Mouse (Mus musculus) CD4-positive, CD25-positive, alpha-beta regulatory T cell (primary cell): ENCODE measurements around the gene Tmem198. TPM values are rescaled to one million over a fixed set of nuclear protein-coding genes. Genes with fewer than 3 reads are reported as not detected.

Experiments
- polyA plus RNA-seq: library from polyadenylated mRNA; unstranded; fragments of 100-300 nt; shearing (Covaris generic); gene quantifications from one replicate; pipeline ENCODE4 v1.2.1, GENCODE M21; 2017

Gene Tmem198
- polyA plus RNA-seq: 1.5 TPM

GRCm38 (mm10) chr1:75478916-75479634 lies at the start of gene Tmem198, which contains the start of gene Chpf:
Gene Tmem198 (plus strand): TSS chr1:75479532.
Gene Chpf (minus strand): TSS chr1:75479307.

DNA sequence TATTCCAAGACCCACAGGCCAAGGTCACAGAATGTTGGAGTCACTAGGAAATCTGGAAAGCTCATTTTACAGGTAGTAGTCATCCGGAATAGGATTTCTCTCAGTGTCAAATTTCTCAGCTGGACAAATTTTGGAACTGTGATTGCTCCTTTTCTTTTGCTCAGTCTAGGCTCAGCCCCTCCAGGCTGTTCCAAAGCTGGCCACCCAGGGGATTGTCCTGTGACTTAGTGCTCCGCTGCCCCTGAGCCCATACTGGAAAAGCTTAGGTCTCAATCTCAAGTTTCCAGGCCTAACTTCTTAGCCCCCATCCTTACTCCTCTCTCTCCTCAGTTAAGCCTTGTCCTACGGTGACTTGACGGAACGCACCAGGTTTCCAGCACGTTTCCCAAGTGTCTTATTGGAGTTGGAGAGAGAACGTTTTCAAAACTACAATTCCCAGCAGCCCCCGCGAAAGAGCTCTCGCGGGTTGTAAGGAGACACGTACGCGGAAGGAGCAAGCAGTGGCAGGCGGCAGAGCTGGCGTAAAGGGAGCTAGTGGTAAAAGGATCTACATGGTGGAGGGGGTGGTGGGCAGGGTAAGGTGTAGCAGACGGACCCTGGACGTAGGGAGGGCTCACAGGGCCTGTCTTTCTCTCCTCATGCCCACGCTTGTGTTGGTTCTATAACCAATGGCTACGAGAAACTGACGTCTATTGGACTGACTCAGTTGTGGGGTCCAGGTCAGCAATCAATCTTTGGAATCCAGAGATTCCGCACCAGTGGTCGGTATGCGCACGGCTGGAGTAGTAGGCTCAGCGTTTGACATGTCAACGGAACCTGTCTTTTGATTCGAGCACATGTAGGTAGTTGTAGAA lies 43.6 kb upstream of the Tmem198 start, which contains the start of gene Gmppa:
Gene Gmppa, plus strand, starts transcription at position 456 of the 854 bp plus-strand sequence.

DNA sequence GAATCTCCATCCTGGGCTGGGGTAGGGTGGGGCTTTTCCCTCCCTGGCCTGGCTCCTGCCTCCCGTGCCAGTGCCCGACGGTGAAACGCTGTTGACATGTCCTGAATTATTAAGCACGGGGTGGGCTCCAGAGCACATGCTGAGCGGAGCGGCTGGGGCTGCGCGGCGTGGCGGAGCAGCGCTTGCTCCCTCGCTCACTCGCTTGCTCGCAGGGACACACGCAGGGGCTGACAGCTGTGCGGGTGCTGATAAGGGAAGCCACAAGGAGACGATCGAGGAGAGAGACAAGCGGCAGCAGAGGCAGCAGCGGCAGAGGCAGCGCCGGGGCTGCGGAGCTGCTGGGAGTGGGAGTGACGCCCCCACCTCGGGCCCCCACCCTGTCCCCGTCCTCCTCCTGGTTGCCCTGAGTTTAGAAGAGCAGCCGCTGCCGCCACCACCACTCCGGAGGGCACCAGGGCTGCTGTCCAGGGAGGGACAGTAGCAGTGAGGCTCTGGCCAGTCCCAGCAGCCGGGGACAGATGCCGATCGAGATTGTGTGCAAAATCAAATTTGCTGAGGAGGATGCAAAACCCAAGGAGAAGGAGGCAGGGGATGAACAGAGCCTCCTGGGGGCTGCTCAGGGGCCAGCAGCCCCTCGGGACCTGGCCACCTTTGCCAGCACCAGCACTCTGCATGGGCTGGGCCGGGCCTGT lies 28.9 kb upstream of the Tmem198 start, which contains the start of gene Asic4:
Gene Asic4, plus strand, starts transcription at position 123 of the 692 bp plus-strand sequence.

GRCm38 (mm10) chr1:75505956-75506831 lies 26.9 kb downstream of the Tmem198 start, which contains the start of gene Obsl1:
Gene Obsl1 (minus strand): TSS chr1:75506452.

GRCm38 (mm10) chr1:75507006-75507405 lies 27.7 kb downstream of the Tmem198 start, which contains the start of gene Inha:
Gene Inha (plus strand): TSS chr1:75507077.

GRCm38 (mm10) chr1:75521321-75522031 lies 42.1 kb downstream of the Tmem198 start, which contains the start of gene Stk11ip:
Gene Stk11ip (plus strand): TSS chr1:75521529.

Other genes with a start within 250 kb of the Tmem198 start
- 0.85 TPM for gene A630095N17Rik, start 247.4 kb upstream of the Tmem198 start, polyA plus RNA-seq
- gene Dnajb2, start 243.1 kb upstream of the Tmem198 start, polyA plus RNA-seq: 25.5 TPM
- gene Ptprn, start 215.0 kb upstream of the Tmem198 start, polyA plus RNA-seq: 0.43 TPM
- not detected for gene Resp18, start 201.1 kb upstream of the Tmem198 start, polyA plus RNA-seq
- gene Dnpep, start 161.5 kb upstream of the Tmem198 start, polyA plus RNA-seq: 78.1 TPM
- 0.34 TPM for gene Des, start 119.2 kb upstream of the Tmem198 start, polyA plus RNA-seq
- 0.59 TPM for gene Speg, start 104.2 kb upstream of the Tmem198 start, polyA plus RNA-seq
- 90.4 TPM for gene Gmppa, start 43.6 kb upstream of the Tmem198 start, polyA plus RNA-seq
- gene Asic4, start 29.1 kb upstream of the Tmem198 start, polyA plus RNA-seq: not detected
- 36.2 TPM for gene Chpf, start 225 bp upstream of the Tmem198 start, polyA plus RNA-seq
- 0.32 TPM for gene Obsl1, start 26.9 kb downstream of the Tmem198 start, polyA plus RNA-seq
- not detected for gene Inha, start 27.5 kb downstream of the Tmem198 start, polyA plus RNA-seq
- 24.2 TPM for gene Stk11ip, start 42.0 kb downstream of the Tmem198 start, polyA plus RNA-seq
- gene Slc4a3, start 66.7 kb downstream of the Tmem198 start, polyA plus RNA-seq: not detected